Mouse (Mus musculus): ENCODE data around the gene Pygo2. TPM values are rescaled to one million over a fixed set of nuclear protein-coding genes. Genes with fewer than 3 reads are reported as not detected.

Gene Pygo2
- total and polyA plus RNA-seq, 3 experiments = 12.5 to 15.3 (median 14.4) TPM

GRCm38 (mm10) chr3:89449541-89449940, 19.5 kb downstream of the Pygo2 start:
- H3K4me1 ChIP-seq (ENCODE audit: control insufficient read depth, insufficient read depth, low read length) = no peaks in the 10 kb centered on the region
- TF ChIP-seq POLR2A (IDR thresholded peaks at IDR 0.05; ENCODE audit: insufficient read depth, low read depth, low read length) (0 out of 2 replicates have a peak, but pooled peaks have one; percentile 3), EP300 (IDR thresholded peaks at IDR 0.05; ENCODE audit: insufficient read depth, low read depth, low read length) (0 out of 2 replicates have a peak, but pooled peaks have one; percentile 13), CTCF (IDR thresholded peaks at IDR 0.05) (peak; percentile 89)
- 35% methylated on average over 7 of the region's 7 CpGs for WGBS

GRCm38 (mm10) chr3:89451916-89452315, 21.9 kb downstream of the Pygo2 start:
- no peak for TF ChIP-seq POLR2A (IDR thresholded peaks at IDR 0.05; ENCODE audit: insufficient read depth, low read depth, low read length)
- TF ChIP-seq EP300 (IDR thresholded peaks at IDR 0.05; ENCODE audit: insufficient read depth, low read depth, low read length) = no peak
- TF ChIP-seq CTCF (IDR thresholded peaks at IDR 0.05) = no peak
- H3K9ac ChIP-seq (ENCODE audit: low read depth, low read length) = no peak overlapping the region
- no peaks in the 10 kb centered on the region for H3K79me2 ChIP-seq (replicated peaks; ENCODE audit: control insufficient read depth, insufficient read depth, low read length)
- H3K36me3 ChIP-seq (ENCODE audit: control insufficient read depth, insufficient read depth, low read length) = no peaks in the 10 kb centered on the region
- WGBS = 90% methylated on average over 1 of the region's 1 CpGs
- no peaks in the 10 kb centered on the region for H3K4me1 ChIP-seq (ENCODE audit: control insufficient read depth, insufficient read depth, low read length)
- H3K27ac ChIP-seq = no peak overlapping the region
- DNase-seq = no peak
- no peaks in the 10 kb centered on the region for H3K27me3 ChIP-seq (ENCODE audit: control insufficient read depth, insufficient read depth, low read length)
- intact Hi-C loops (cut with DNase I) = loop anchor here (2.0 kb wide), 1 partner anchor 237 kb away; no protein-coding TSS in a partner anchor
- no peak overlapping the region for H3K4me3 ChIP-seq

More at GRCm38 (mm10) chr3:89449541-89449940, 19.5 kb downstream of the Pygo2 start:
- H3K27me3 ChIP-seq (ENCODE audit: control insufficient read depth, insufficient read depth, low read length) = no peaks in the 10 kb centered on the region
- no peaks in the 10 kb centered on the region for H3K36me3 ChIP-seq (ENCODE audit: control insufficient read depth, insufficient read depth, low read length)
- H3K79me2 ChIP-seq (replicated peaks; ENCODE audit: control insufficient read depth, insufficient read depth, low read length) = no peaks in the 10 kb centered on the region
- intact Hi-C loops (cut with DNase I) = loop anchor here (5.0 kb wide), 1 partner anchor 38 kb away; no protein-coding TSS in a partner anchor
- no peak overlapping the region for H3K27ac ChIP-seq
- H3K4me3 ChIP-seq = no peak overlapping the region
- H3K9ac ChIP-seq (ENCODE audit: low read depth, low read length) = no peak overlapping the region
- DNase-seq = peak; percentile 68 to 77

- H3K27ac ChIP-seq = no peak within 1 kb of the TSS
- TF ChIP-seq CTCF (IDR thresholded peaks at IDR 0.05) = no peak
- TF ChIP-seq EP300 (IDR thresholded peaks at IDR 0.05; ENCODE audit: insufficient read depth, low read depth, low read length) = no peak
- no peak for TF ChIP-seq POLR2A (IDR thresholded peaks at IDR 0.05; ENCODE audit: insufficient read depth, low read depth, low read length)
- no peaks in the 10 kb centered on the region for H3K27me3 ChIP-seq (ENCODE audit: control insufficient read depth, insufficient read depth, low read length)
- no peaks in the 10 kb centered on the region; the same call in 1 of the 2 replicates for H3K4me1 ChIP-seq (ENCODE audit: control insufficient read depth, insufficient read depth, low read length)
- WGBS = 49% methylated on average over 10 of the region's 10 CpGs
- H3K4me3 ChIP-seq = no peak within 1 kb of the TSS
- H3K79me2 ChIP-seq (replicated peaks; ENCODE audit: control insufficient read depth, insufficient read depth, low read length) = no peaks in the 10 kb centered on the region
- H3K9ac ChIP-seq (ENCODE audit: low read depth, low read length) = no peak within 1 kb of the TSS
- intact Hi-C loops (cut with DNase I) = loop anchor here (5.0 kb wide), 2 partner anchors 42 to 273 kb away; partner anchors contain the start of gene Flad1
- H3K36me3 ChIP-seq (ENCODE audit: control insufficient read depth, insufficient read depth, low read length) = no peaks in the 10 kb centered on the region; the same call in 1 of the 2 replicates
- DNase-seq = no peak
Measured at GRCm38 (mm10) chr3:89454401-89455177, 24.6 kb downstream of the Pygo2 start, which contains the start of gene Pmvk. Gene Pmvk (plus strand): TSS chr3:89454541.

- H3K27me3 ChIP-seq (ENCODE audit: control insufficient read depth, insufficient read depth, low read length) = no peaks in the 10 kb centered on the region
- H3K9ac ChIP-seq (ENCODE audit: low read depth, low read length) = no peak overlapping the region
- DNase-seq = no peak
- TF ChIP-seq EP300 (IDR thresholded peaks at IDR 0.05; ENCODE audit: insufficient read depth, low read depth, low read length) = no peak
- no peak for TF ChIP-seq CTCF (IDR thresholded peaks at IDR 0.05)
- no peak for TF ChIP-seq POLR2A (IDR thresholded peaks at IDR 0.05; ENCODE audit: insufficient read depth, low read depth, low read length)
- WGBS = 80% methylated on average over 1 of the region's 1 CpGs
- no peaks in the 10 kb centered on the region for H3K79me2 ChIP-seq (replicated peaks; ENCODE audit: control insufficient read depth, insufficient read depth, low read length)
- H3K4me1 ChIP-seq (ENCODE audit: control insufficient read depth, insufficient read depth, low read length) = no peaks in the 10 kb centered on the region; the same call in 1 of the 2 replicates
- H3K27ac ChIP-seq = no peak overlapping the region
- no peak overlapping the region for H3K4me3 ChIP-seq
- intact Hi-C loops (cut with DNase I) = loop anchor here (2.0 to 5.0 kb wide), 3 partner anchors 29 to 271 kb away; partner anchors contain the start of gene Flad1
- no peaks in the 10 kb centered on the region; the same call in 1 of the 2 replicates for H3K36me3 ChIP-seq (ENCODE audit: control insufficient read depth, insufficient read depth, low read length)
Measured at GRCm38 (mm10) chr3:89455786-89456285, 25.8 kb downstream of the Pygo2 start.

- Histone ChIP-seq H3K4me1 (ENCODE audit: control insufficient read depth, insufficient read depth, low read length) (no peaks in the 10 kb centered on the region; the same call in 1 of the 2 replicates), H3K4me3 (no peak overlapping the region), H3K79me2 (replicated peaks; ENCODE audit: control insufficient read depth, insufficient read depth, low read length) (no peaks in the 10 kb centered on the region), H3K9ac (ENCODE audit: low read depth, low read length) (no peak overlapping the region), H3K36me3 (ENCODE audit: control insufficient read depth, insufficient read depth, low read length) (no peaks in the 10 kb centered on the region; the same call in 1 of the 2 replicates), H3K27me3 (ENCODE audit: control insufficient read depth, insufficient read depth, low read length) (no peaks in the 10 kb centered on the region), H3K27ac (no peak overlapping the region)
- TF ChIP-seq POLR2A (IDR thresholded peaks at IDR 0.05; ENCODE audit: insufficient read depth, low read depth, low read length) = no peak
- TF ChIP-seq EP300 (IDR thresholded peaks at IDR 0.05; ENCODE audit: insufficient read depth, low read depth, low read length) = no peak
- TF ChIP-seq CTCF (IDR thresholded peaks at IDR 0.05) = peak; percentile 68
- intact Hi-C loops (cut with DNase I) = loop anchor here (2.0 to 5.0 kb wide), 3 partner anchors 28 to 270 kb away; partner anchors contain the start of gene Flad1
- 37% methylated on average over 10 of the region's 10 CpGs for WGBS
- DNase-seq = peak; percentile 61 to 77
Measured at GRCm38 (mm10) chr3:89456726-89457665, 27.0 kb downstream of the Pygo2 start.

All from heart, adult 2 months (tissue).